Mouse (Mus musculus) midbrain, embryonic 16.5 days (tissue): ENCODE measurements around the gene Spindoc. TPM values are rescaled to one million over a fixed set of nuclear protein-coding genes. Genes with fewer than 3 reads are reported as not detected.
A peak's percentile ranks its signal among the peaks of the same experiment; 100 is the strongest.

ENCODE experiments used
- ATAC-seq: fragments of 200-750 bp; cut with Nextera tagmentation; 2 replicates; pipeline ENCODE4 v1.8.0; 2017; ENCODE audit warnings: moderate TSS enrichment
- H3K27ac ChIP-seq: fragments of 300-500 bp; sonication (generic); 2 replicates; pipeline ENCODE4 v1.5.1; 2014; ENCODE audit warnings: mild to moderate bottlenecking, low read length, mixed read lengths
- H3K27me3 ChIP-seq: fragments of 300-500 bp; sonication (generic); 2 replicates; pipeline ENCODE4 v1.6.1; 2014; ENCODE audit warnings: low read depth, low read length, mixed read lengths; ENCODE audit not compliant: control insufficient read depth, insufficient read depth
- H3K36me3 ChIP-seq: fragments of 300-500 bp; sonication (generic); 2 replicates; pipeline ENCODE4 v1.6.1; 2014; ENCODE audit warnings: mild to moderate bottlenecking, low read length, moderate library complexity, mixed read lengths; ENCODE audit not compliant: control insufficient read depth, insufficient read depth
- H3K4me1 ChIP-seq: fragments of 300-500 bp; sonication (generic); 2 replicates; pipeline ENCODE4 v1.6.1; 2014; ENCODE audit warnings: mild to moderate bottlenecking, low read length, mixed read lengths; ENCODE audit not compliant: control insufficient read depth, insufficient read depth
- H3K4me2 ChIP-seq: fragments of 300-500 bp; sonication (generic); 2 replicates; pipeline ENCODE4 v1.6.1; 2014; ENCODE audit warnings: mild to moderate bottlenecking, low read length, mixed read lengths
- H3K4me3 ChIP-seq: fragments of 300-500 bp; sonication (generic); 2 replicates; pipeline ENCODE4 v1.5.1; 2014; ENCODE audit warnings: low read depth, mild to moderate bottlenecking, low read length, moderate library complexity, mixed read lengths
- H3K9ac ChIP-seq: fragments of 300-500 bp; sonication (generic); 2 replicates; pipeline ENCODE4 v1.6.1; 2014; ENCODE audit warnings: low read depth, low read length, mixed read lengths
- H3K9me3 ChIP-seq: fragments of 300-500 bp; sonication (generic); replicated peaks from 2 replicates; pipeline ENCODE4 v1.6.1; 2014; ENCODE audit warnings: mild to moderate bottlenecking, low read length, mixed read lengths; ENCODE audit not compliant: control insufficient read depth, poor library complexity, severe bottlenecking
- WGBS: fragments of 180-500 bp; shearing (Covaris S2); extraction: QIAGEN DNeasy Blood & Tissue Kit; methylation state at CpG from one replicate; pipeline ENCODE4 v1.1.7; 2014; 5-methylcytosine and 5-hydroxymethylcytosine counted together
- polyA plus RNA-seq: library from polyadenylated mRNA; unstranded; fragments of >200 nt; fragmentation: Nextera tagmentation; extraction: Ambion mirVana; gene quantifications from 2 replicates; pipeline ENCODE4 v1.2.1, GENCODE M21; 2015

Gene Spindoc
- polyA plus RNA-seq, 1 experiment from 2014 or later: 32.3 TPM

DNA sequence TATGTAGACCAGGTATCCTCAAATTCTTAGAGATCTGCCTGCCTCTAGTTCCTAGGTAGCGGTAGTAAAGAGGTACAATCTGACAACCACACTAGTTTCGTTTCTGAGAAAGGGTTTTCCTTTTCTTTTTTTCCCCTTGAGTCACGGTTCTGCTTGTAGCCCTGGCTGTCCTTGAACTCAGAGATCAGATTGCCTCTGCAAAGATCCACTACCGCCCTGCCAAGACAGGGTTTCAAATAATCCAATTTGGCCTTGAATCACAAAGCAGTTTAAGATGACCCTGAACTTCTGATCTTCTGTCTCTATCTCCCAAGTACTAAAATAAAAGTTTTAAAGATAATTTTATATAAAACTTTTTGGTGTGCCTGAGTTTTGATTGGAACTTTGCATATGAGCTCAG lies 65.1 kb downstream of the Spindoc start:
- Histone ChIP-seq H3K36me3 (no peaks in the 10 kb centered on the region), H3K27me3 (no peaks in the 10 kb centered on the region), H3K4me3 (no peak overlapping the region), H3K9me3 (no peaks in the 10 kb centered on the region), H3K4me2 (no peak overlapping the region), H3K4me1 (no peaks in the 10 kb centered on the region; the same call in 1 of the 2 replicates), H3K9ac (no peak overlapping the region), H3K27ac (no peak overlapping the region)
- 85% methylated on average over 4 of the region's 4 CpGs for WGBS
- ATAC-seq: no peak

- ATAC-seq: no peak
- Histone ChIP-seq H3K27me3 (no peaks in the 10 kb centered on the region), H3K4me2 (no peak overlapping the region), H3K27ac (no peak overlapping the region), H3K9ac (no peak overlapping the region), H3K4me3 (no peak overlapping the region), H3K36me3 (no peaks in the 10 kb centered on the region), H3K4me1 (no peaks in the 10 kb centered on the region; the same call in 1 of the 2 replicates), H3K9me3 (no peaks in the 10 kb centered on the region)
- WGBS: 83% methylated on average over 4 of the region's 4 CpGs
Measured at GRCm38 (mm10) chr19:7316822-7317221, 66.0 kb downstream of the Spindoc start.

DNA sequence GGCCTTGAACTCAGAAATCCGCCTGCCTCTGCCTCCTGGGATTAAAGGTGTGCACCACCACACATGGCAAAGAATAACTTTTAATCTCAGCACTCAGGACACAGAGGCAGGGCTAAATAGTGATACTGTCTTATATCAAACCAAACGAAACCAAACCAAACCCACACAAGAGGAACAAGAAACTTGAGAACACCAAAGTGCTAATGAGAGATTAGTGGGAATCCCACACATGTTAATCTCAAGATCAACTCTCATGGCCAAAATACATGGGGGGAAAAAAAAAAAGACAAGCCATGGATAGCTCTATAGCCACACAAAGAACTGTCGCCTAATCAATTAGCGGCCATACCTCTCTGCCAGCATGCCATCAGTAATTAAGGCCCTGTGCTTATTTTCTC lies 67.2 kb downstream of the Spindoc start:
- Histone ChIP-seq H3K9me3 (no peaks in the 10 kb centered on the region), H3K27me3 (no peaks in the 10 kb centered on the region), H3K27ac (no peak overlapping the region), H3K4me1 (peaks cover 8% of the 10 kb centered on the region), H3K4me2 (no peak overlapping the region), H3K4me3 (no peak overlapping the region), H3K36me3 (no peaks in the 10 kb centered on the region), H3K9ac (no peak overlapping the region)
- no peak for ATAC-seq
- WGBS: 83% methylated on average over 4 of the region's 4 CpGs

- no peaks in the 10 kb centered on the region for H3K9me3 ChIP-seq
- H3K27me3 ChIP-seq: no peaks in the 10 kb centered on the region
- no peak overlapping the region for H3K4me2 ChIP-seq
- H3K4me1 ChIP-seq: peaks cover 12% of the 10 kb centered on the region
- H3K4me3 ChIP-seq: no peak overlapping the region
- WGBS: 81% methylated on average over 8 of the region's 8 CpGs
- no peak overlapping the region for H3K27ac ChIP-seq
- no peaks in the 10 kb centered on the region for H3K36me3 ChIP-seq
- H3K9ac ChIP-seq: no peak overlapping the region
- no peak for ATAC-seq
Measured at GRCm38 (mm10) chr19:7314976-7315586, 67.7 kb downstream of the Spindoc start.

DNA sequence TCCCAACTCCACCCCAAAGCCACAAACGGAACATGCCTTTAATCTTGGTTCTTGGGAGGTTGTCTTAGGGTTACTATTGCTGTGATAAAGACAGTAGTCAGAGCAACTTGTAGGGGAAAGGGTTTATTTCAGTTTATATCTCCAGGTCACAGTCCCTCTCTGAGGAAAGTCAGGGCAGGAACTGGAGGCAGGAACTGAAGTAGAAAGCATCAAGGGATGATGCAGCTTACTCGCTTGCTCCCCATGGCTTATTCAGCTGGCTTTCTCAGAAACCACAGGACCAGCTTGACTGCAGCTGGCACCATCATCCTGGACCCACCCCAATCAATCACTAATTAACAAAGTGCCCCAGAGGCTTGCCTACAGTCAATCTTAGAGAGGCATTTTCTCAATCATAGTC lies 69.1 kb downstream of the Spindoc start:
- Histone ChIP-seq H3K27ac (no peak overlapping the region), H3K4me1 (peaks cover 16% of the 10 kb centered on the region)
- 76% methylated on average over 2 of the region's 2 CpGs for WGBS

DNA sequence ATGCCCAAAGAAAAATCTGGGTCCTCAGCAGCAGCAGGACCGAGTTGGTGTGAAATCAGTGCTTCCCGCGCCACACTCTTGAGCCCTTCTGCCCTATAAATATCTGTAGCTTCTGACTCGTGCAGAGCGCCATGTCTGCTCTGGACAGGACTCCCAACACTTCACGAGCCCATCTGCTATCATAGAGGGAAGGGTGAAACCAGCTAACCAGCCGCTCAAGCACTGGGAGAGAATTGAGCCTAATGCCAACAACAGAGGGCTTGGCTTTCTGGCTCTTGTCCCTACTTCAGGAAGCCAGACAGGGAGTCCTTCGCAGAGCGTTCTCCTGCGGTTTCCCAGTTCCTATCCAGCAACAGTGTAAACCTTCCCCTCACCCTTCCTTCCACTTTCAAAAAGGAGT lies 71.5 kb downstream of the Spindoc start:
- Histone ChIP-seq H3K27ac (no peak overlapping the region), H3K4me2 (no peak overlapping the region), H3K36me3 (no peaks in the 10 kb centered on the region), H3K27me3 (no peaks in the 10 kb centered on the region), H3K4me3 (no peak overlapping the region), H3K4me1 (peaks cover 28% of the 10 kb centered on the region), H3K9me3 (no peaks in the 10 kb centered on the region), H3K9ac (no peak overlapping the region)
- 38% methylated on average over 10 of the region's 10 CpGs for WGBS
- no peak for ATAC-seq

More for the DNA sequence above, 69.1 kb downstream of the Spindoc start:
- Histone ChIP-seq H3K9me3 (no peaks in the 10 kb centered on the region), H3K4me3 (no peak overlapping the region), H3K27me3 (no peaks in the 10 kb centered on the region), H3K9ac (no peak overlapping the region), H3K36me3 (no peaks in the 10 kb centered on the region), H3K4me2 (no peak overlapping the region)
- ATAC-seq: no peak

- no peaks in the 10 kb centered on the region for H3K9me3 ChIP-seq
- H3K4me1 ChIP-seq: peaks cover 28% of the 10 kb centered on the region
- no peak overlapping the region for H3K9ac ChIP-seq
- no peak overlapping the region for H3K4me2 ChIP-seq
- no peak overlapping the region for H3K27ac ChIP-seq
- H3K27me3 ChIP-seq: no peaks in the 10 kb centered on the region
- 23% methylated on average over 5 of the region's 5 CpGs for WGBS
- H3K4me3 ChIP-seq: no peak overlapping the region
- H3K36me3 ChIP-seq: no peaks in the 10 kb centered on the region
- ATAC-seq: peak; percentile 33; the same call in 1 of the 2 replicates
Measured at GRCm38 (mm10) chr19:7310704-7311103, 72.1 kb downstream of the Spindoc start.

GRCm38 (mm10) chr19:7309738-7310330 lies 73.0 kb downstream of the Spindoc start:
- Histone ChIP-seq H3K9me3 (no peaks in the 10 kb centered on the region), H3K27ac (no peak overlapping the region), H3K4me1 (peaks cover 28% of the 10 kb centered on the region), H3K9ac (no peak overlapping the region), H3K4me2 (no peak overlapping the region), H3K4me3 (no peak overlapping the region), H3K36me3 (no peaks in the 10 kb centered on the region), H3K27me3 (no peaks in the 10 kb centered on the region)
- no peak for ATAC-seq
- 68% methylated on average over 2 of the region's 2 CpGs for WGBS

DNA sequence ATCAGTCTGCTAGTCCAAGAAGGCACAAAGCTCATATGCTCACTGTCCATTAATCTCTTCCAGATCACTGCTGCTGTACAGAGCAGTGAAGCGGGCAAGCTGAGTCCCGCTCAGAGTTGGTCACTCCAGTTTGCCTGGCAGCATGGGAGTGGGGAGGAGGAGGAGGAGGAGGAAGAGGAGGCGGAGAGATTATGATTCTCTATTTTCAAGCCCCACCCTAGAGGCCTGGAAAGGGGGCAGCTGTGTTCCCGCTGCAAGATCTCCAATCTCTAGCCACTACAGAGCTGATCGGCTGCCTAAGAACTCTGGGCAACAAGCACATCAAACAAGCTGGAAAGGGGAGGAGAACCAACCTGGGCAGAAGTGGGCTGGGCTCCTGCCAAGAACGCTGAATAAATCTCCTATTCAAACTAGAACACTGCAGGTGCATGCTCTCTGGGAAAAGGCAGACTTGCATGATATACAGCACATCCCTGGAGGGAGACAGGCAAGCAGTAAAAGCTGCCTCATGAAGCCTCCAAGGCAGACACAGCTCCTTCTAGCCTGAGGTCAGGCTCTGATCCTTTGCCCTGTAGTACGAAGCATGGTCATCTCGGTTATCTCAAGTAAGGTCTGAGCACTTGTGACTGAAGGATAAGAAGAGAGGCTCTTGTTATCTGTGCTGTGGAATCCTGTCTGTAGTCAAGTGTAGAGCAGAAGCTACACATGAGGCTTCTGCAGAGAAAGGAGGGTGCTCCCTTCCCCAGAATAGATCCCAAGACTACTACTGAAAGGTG lies 74.6 kb downstream of the Spindoc start:
- no peak overlapping the region for H3K4me2 ChIP-seq
- no peaks in the 10 kb centered on the region for H3K36me3 ChIP-seq
- H3K27me3 ChIP-seq: no peaks in the 10 kb centered on the region
- H3K9ac ChIP-seq: peak overlapping the region; percentile 28; the same call in 1 of the 2 replicates
- peaks cover 28% of the 10 kb centered on the region for H3K4me1 ChIP-seq
- H3K27ac ChIP-seq: peak overlapping the region; percentile 19
- H3K9me3 ChIP-seq: no peaks in the 10 kb centered on the region
- no peak overlapping the region for H3K4me3 ChIP-seq
- ATAC-seq: peak; percentile 53
- 38% methylated on average over 8 of the region's 8 CpGs for WGBS
